Comparison of ENCODE assay signal across 8 mouse cellular contexts in genomic region chr16:20804601-20805017, GRCm38 (mm10).
DNase-seq lines count a peak whose midpoint lies in the region; ATAC-seq and TF ChIP-seq lines count a peak whose summit lies in the region.

No protein-coding gene starts in this region.

- CTCF ChIA-PET in Patski (lab: Charles Lee), result interaction anchor here (0.7 to 1.7 kb wide), 5 partner anchors 9 to 391 kb away, joined by 3 to 7 read pairs (median 4); no protein-coding TSS in a partner anchor

- no peaks in the 10 kb centered on the region for H3K36me3 ChIP-seq in hindbrain, embryonic 13.5 days

- no peaks in the 10 kb centered on the region for H3K27me3 ChIP-seq in Patski
- no peaks in the 10 kb centered on the region for H3K27me3 ChIP-seq in hindbrain, embryonic 13.5 days

- peak; percentile 92 for ATAC-seq in Patski
- peak; percentile 81 for ATAC-seq in hindbrain, embryonic 13.5 days (ENCODE audit: low FRiP score)

- H3K4me1 ChIP-seq in hindbrain, embryonic 13.5 days (replicated peaks), result peaks cover 10% of the 10 kb centered on the region

- 0% methylated on average over 9 of the region's 10 CpGs for WGBS in hindbrain, embryonic 13.5 days

- DNase-seq in Patski (ENCODE audit: low read depth, low spot score), result peak; percentile 19
- DNase-seq in cerebellum, postnatal 14 days, result peak; percentile 89 to 90
- DNase-seq in frontal cortex, postnatal 14 days (ENCODE audit: low spot score in 2 of 2), result peak; percentile 47 to 59
- peak; percentile 51 to 65 for DNase-seq in layer of hippocampus, postnatal 25 days (ENCODE audit: extremely low spot score in 1 of 2, low spot score in 1 of 2)
- peak; percentile 79 for DNase-seq in lung, postnatal 14 days
- peak; percentile 73 for DNase-seq in ovary, postnatal 36 days (ENCODE audit: low spot score)
- DNase-seq in thymus, postnatal 14 days, result peak; percentile 84

- H3K4me2 ChIP-seq in hindbrain, embryonic 13.5 days, result peak overlapping the region; percentile 61

- peak; percentile 93 for TF ChIP-seq CTCF in Patski (IDR thresholded peaks at IDR 0.05)

- peak overlapping the region; percentile 45; the same call in 1 of the 2 replicates for H3K27ac ChIP-seq in hindbrain, embryonic 13.5 days

- in situ Hi-C loops in Patski (cut with MboI; ENCODE audit: low pct_unique_long_range_greater_than_20kb), result loop anchor here (10.0 kb wide), 2 partner anchors 90 to 380 kb away; no protein-coding TSS in a partner anchor

- peak overlapping the region; percentile 41 for H3K4me3 ChIP-seq in hindbrain, embryonic 13.5 days

- POLR2A ChIA-PET in Patski (lab: Charles Lee), result no interaction called here

- H3K9ac ChIP-seq in hindbrain, embryonic 13.5 days, result peak overlapping the region; percentile 65; the same call in 1 of the 2 replicates

- H3K9me3 ChIP-seq in hindbrain, embryonic 13.5 days, result no peaks in the 10 kb centered on the region

Comparison
In these comparisons a context has a peak if more than half of its experiments do, and no peak if none do; other contexts are left out.
1. Peak in every context shown above with its lines: DNase-seq, ATAC-seq, H3K4me3 ChIP-seq and H3K27ac ChIP-seq.
2. DNase-seq: peak in every context shown above with its lines; median percentile 90 in cerebellum, postnatal 14 days; 84 in thymus, postnatal 14 days; 79 in lung, postnatal 14 days; 73 in ovary, postnatal 36 days; 58 in layer of hippocampus, postnatal 25 days; 53 in frontal cortex, postnatal 14 days; 19 in Patski.